Mouse (Mus musculus): ENCODE measurements around the gene Prkar2b.

Gene Prkar2b

GRCm38 (mm10) chr12:32061090-32061930, at the start of gene Prkar2b:
Prkar2b (minus strand) TSS chr12:32061296.
- peak; percentile 84 to 90 for DNase-seq (ENCODE audit: low spot score in 2 of 2)

DNA sequence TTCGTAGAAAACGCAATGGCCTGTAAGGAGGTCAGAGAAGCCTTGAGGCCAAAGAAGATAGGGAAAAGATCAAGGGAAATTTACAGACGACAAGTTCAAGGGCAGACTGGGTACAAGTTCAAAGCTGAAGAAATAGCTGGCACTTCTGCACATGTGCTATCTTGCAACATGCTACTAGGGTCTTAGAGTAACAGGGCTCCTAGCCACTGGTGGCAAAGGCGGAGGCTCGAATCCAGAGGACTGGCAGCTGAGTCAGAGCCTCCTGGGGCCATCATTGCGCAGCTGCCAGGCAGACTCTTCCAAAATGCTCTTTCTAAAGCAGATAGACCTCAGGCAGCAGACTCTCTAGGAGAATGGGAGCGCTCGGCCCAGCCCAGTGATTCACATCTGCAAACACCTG, 48.1 kb upstream of the Prkar2b start:
- DNase-seq (ENCODE audit: low spot score in 2 of 2), result no peak

DNA sequence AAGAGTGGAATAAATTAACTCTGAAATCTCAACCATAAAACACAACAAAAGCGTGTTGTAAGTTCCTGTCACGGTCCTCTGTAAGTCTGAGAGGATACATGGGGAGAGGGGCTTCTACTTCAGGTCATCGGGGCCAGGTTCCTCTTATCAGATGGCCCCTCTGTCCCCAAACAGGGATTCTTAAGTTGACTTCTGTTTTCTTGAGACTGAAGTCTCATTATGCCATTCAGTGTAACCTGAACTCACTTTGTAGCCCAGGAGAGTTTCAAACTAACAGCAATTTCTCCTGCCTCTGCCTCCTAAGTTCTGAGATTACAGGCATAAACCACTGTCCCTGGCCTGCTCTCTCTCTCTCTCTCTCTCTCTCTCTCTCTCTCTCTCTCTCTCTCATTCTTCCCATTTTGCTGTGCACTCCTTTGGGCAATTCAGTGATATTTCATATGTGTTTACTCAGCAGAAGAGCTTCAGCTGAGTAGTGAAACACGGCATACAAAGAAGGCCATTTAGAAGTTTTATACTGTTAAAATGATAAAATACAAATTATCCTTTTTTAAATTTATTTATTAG, 43.9 kb upstream of the Prkar2b start:
- DNase-seq (ENCODE audit: low spot score in 2 of 2), result no peak

DNA sequence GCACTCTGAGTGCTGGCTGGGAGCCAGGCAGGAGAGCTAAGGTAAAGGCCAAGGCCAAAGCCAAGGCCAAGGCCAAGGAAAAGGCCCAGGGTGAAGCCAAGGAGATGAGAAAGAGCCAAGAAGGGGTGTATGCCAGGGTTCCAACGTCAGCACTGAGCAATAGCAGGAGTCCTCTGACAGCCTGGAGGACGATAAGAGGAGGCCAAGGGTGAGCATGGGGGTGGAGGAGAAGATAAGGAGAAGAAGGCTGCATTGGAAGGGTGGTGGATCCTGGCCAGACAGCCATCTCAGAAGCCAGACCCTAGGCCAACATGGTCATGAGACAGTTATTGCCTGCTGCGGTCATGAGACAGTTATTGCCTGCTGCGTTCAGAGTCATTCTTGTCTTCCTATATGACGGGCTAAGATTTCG, 43.4 kb upstream of the Prkar2b start:
- no peak for DNase-seq (ENCODE audit: low spot score in 2 of 2)

DNA sequence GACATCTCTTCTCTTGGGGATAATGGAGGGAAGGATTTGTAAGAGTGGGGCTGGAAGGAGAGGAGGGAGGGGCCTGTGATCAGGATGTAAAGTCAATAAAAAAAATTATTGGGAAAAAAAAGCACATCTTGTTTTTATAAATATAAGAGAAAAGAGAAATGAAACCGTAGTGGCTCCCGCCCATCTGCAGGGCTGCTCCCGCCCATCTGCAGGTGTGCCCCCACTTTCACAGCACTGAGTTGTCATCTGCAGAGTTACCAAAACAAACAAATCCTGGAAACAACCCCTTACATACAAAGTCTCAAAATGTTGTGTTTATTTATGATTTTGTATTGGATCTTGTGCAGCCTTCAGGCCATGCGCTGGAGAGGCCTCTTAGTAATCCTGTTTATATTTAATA, 40.2 kb upstream of the Prkar2b start:
- no peak for DNase-seq (ENCODE audit: low spot score in 2 of 2)

DNA sequence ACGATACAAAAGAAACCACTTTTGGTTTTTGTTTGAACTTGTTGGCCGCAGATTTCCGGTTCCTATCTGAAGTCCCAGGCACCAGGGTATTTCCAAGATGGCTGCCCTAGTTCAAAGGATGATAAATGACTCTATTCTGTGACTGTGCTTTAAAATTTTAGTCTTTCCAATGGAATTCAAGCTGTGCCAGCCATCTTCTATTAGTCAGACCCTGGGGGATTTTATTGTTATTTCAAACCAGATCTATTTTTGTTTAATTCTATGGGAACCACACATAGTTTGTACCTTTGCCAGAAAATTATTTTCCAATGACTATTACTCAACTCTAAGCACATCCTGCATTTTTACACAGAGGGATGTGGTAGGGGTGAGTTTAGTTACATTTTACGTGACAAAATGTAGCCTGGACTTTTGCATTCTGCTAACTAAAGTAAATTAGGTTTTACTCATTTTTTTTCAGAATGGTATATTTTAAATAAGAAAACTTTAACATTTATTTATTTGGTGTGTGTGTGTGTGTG, 38.6 kb upstream of the Prkar2b start:
- DNase-seq (ENCODE audit: low spot score in 2 of 2), result no peak

- no peak for DNase-seq (ENCODE audit: low spot score in 2 of 2)
Measured at GRCm38 (mm10) chr12:32098596-32098995, 37.5 kb upstream of the Prkar2b start.

GRCm38 (mm10) chr12:32097107-32097506, 36.0 kb upstream of the Prkar2b start:
- no peak for DNase-seq (ENCODE audit: low spot score in 2 of 2)

DNA sequence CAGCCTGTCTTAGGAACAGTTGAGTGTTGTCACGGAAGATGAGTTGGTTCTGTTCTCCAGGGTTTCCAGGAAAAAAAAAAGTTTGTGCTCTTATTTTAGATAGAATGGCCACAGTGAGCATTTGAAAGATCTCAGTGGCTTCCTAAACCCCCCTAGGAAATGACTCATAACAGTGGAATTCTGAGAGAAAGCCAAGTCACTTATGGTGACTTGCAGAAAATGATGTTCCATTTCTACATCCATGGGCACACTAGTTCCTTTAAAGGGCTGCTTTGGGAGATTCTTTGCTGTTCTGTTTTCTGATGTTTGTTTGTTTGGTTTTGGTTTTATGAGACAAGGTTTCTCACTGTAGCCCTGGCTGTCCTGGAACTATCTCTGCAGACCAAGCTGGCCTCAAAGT, 34.1 kb upstream of the Prkar2b start:
- no peak for DNase-seq (ENCODE audit: low spot score in 2 of 2)

DNA sequence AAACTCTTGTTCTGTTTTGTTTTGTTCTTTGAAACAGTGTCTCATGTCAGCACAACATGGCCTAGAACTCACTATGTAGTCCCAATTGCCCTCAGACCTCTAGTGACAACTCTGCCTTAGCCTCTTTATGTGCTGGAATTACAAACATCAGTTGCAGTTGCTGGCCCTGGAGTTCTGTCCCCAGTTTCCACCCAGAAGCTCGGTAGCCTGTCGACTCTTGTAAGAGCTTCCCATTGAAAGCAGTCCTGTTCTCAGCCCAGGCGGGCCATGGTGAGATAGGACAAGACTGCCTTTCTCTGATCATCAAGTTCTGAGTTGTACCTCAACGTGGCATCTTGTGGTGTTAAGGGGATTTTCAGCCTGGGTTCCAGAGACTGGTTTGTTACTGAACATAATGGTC, 31.4 kb upstream of the Prkar2b start:
- DNase-seq (ENCODE audit: low spot score in 2 of 2), result no peak

DNA sequence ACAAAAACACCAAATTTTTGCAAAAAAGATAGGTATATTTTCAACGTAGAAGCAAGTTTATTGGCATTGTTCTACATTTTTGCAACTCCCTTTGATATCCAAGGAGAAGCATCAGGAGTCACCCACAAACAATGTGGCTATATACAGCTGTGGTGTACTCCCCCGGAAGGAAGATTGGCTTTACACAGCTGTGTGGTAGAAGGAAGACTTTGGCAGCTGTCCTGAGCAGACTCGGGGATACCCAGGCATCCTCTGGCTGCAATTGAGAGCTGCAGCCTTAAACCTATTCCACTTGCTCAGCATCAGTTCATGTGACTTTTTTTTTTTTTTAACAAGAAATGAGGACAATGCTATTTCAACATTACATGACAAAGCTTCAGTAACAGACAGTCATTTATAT, 27.5 kb upstream of the Prkar2b start:
- no peak for DNase-seq (ENCODE audit: low spot score in 2 of 2)

DNA sequence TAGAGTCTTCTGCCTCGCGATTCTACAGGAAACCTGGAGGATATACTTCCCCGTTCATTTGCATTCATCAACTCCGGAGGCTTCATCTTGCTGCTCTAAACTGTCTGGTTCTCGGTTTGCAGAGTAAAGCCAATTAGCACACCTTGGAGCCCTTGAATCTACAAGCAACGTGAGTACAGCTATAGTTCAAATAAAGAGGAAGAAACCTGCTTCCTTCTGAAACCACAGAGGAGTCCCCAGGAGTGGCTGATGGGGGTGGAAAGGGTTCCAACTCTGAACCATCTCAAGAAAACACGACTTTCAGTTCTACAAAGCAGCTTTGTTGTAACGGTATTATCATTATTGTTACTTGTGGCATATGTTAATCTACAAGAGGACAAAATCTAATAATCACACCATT, 26.2 kb upstream of the Prkar2b start:
- no peak for DNase-seq (ENCODE audit: low spot score in 2 of 2)

- DNase-seq (ENCODE audit: low spot score in 2 of 2), result no peak
Measured at GRCm38 (mm10) chr12:32086874-32087273, 25.8 kb upstream of the Prkar2b start.

GRCm38 (mm10) chr12:32085856-32086255, 24.8 kb upstream of the Prkar2b start:
- DNase-seq (ENCODE audit: low spot score in 2 of 2), result no peak

DNA sequence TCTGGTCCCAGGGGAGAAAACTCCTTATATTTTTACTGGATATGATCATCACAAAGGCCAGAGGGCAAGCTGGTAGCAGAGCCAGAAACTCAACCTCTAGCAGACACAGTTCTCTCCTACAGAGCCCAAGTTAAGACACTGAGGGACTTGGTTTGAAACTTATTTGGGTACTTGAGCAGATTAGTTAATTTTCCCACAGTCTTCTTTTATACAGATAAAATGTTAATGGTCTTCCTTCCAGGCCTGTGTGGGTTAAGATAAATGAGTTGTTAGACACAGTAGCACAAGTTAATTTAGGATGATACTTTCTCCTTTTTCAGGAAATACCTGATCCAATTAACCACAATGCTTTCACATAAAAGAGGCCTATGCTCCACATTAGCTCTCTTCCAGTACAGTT, 24.1 kb upstream of the Prkar2b start:
- no peak for DNase-seq (ENCODE audit: low spot score in 2 of 2)

DNA sequence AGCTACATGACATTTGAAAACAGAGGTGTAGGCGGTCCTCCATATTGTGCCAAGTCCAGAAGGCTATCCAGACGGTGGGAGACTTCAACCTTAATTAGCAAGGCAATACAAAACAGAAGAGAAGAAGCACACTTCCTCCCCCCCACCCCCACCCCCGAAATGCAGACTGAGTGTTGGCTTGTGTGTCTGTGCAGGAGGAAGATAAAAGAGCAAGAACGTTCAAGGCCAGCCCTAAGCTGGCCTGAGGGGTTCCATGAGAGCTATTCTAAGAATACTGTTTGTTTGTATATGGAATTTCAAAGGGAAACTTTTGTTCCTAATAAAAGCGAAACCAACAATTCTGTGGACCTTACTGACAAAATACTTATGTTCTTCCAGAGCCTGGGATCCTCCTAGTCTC, 23.5 kb upstream of the Prkar2b start:
- DNase-seq (ENCODE audit: low spot score in 2 of 2), result no peak

GRCm38 (mm10) chr12:32080692-32081091, 19.6 kb upstream of the Prkar2b start:
- no peak for DNase-seq (ENCODE audit: low spot score in 2 of 2)

DNA sequence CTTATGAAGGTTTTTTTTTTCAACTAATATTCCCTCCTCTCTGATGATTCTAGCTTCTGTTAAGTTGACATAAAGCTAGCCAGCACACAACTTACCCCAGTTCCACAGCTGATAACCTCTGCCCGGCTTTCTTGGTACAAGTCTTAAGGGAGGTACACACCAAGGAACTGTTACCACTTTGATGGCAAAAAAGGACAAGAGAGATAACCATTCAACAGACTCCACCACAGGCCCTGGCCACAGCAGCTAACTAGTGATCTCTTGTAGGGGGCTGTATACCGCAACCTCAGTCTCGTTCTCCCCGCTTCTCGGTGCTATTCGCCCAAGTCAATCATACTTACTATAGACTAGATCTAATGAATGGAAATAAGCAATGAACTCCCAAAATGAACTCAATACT, 16.3 kb upstream of the Prkar2b start:
- DNase-seq (ENCODE audit: low spot score in 2 of 2), result no peak

DNA sequence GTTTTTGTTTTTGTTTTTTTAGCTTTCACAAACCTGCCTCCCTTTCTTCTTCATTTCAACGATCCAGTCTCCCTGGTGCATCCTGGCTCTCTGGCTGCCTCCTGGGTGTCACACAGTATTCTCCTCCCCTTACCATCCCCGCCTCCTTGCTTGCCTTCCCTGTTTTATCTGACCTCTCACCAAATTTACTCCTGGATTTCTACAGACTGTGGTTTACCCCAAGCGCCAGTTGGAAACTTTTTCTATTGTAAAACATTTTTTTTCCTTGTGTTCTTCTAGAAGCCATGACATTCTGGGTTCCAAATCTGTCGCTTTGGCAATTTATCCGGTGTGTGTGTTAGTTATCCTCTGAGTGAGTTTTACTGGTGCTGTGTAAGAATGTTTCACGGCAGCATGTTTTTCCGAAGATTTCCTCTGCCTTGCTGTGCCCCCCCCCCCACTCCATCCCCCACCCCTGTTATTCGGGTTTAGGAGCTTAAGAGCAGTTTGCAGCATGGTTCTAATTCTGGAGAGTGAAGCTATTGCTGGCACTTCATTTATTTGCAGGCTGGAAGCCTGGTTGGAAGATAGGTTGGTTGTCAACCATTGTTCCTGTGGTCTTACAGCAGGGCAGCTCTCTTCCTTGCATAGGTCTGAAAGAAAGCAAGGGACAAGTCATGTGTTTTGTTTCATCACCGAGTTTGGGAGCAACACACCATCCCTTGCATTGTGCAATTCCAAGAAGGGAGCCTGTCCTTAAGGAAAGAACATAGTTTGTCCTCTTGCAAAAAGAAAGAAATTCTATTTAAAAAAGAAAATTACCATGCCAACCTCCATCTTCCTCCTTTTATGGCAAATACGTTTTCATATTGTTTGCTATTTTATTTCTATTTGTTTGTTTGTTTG, 15.0 kb upstream of the Prkar2b start:
- DNase-seq (ENCODE audit: low spot score in 2 of 2), result no peak

- DNase-seq (ENCODE audit: low spot score in 2 of 2), result no peak
Measured at GRCm38 (mm10) chr12:32074271-32074670, 13.2 kb upstream of the Prkar2b start.

DNA sequence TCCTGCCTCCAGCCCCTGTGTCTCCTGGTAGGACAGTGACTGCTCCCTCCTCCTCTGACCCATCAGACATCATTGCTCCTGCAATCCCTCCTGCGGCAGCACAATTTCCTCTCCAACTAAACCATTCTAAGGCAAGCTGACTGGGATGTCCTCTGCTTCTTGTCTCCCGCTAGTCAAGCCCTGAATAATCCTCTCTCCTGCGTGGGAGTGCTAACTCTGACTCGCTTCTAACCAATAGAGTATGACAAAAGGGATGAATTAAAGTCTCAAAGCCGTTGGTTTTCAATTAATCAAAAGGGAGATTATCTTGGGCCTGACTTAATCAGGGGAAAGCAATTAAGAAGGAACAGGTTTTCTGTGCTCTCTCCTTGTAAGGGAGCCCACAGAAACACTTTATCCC, 4.9 kb upstream of the Prkar2b start:
- no peak for DNase-seq (ENCODE audit: low spot score in 2 of 2)
